Mouse (Mus musculus): ENCODE results near the gene Serping1. TPM values are rescaled to one million over a fixed set of nuclear protein-coding genes. Genes with fewer than 3 reads are reported as not detected.
"Not testable (repeated sequence)": the region's sequence is repeated elsewhere in the genome, so short reads cannot be mapped to it uniquely, and the experiment has no call there.

Gene Serping1
- total RNA-seq (2021), result 10 to 100 TPM; 68.8 to 75.7 TPM

- intact Hi-C loops (cut with DNase I), result no loop called here
- DNase-seq (ENCODE audit: low spot score), result no peak
These were observed at the start of gene Serping1 for GRCm38 (mm10) chr2:84775241-84775640. Gene Serping1 (minus strand): TSS chr2:84775444.

DNA sequence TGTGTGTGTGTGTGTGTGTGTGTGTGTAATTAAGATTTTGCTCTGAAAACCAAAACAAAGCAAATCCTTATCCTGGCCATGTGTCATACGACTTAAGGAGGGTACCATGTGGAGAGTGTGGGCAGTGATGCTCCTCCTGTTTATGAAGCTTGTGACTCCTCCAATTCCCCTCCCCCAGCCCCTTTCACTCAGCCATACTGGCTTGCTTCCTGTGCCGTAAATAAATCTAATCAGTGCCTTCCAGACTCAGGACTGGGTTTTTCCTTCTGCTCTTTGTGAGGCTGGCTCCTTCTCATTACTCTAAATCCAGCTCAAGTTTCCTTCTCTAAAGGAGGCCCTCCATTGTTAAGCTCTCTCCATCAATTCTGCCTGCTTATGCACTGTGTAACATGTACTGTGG is 48.0 kb upstream of the Serping1 start:
- DNase-seq (ENCODE audit: low spot score), result no peak
- intact Hi-C loops (cut with DNase I), result no loop called here

GRCm38 (mm10) chr2:84822552-84822951 is 47.3 kb upstream of the Serping1 start, which contains the start of gene Smtnl1:
Gene Smtnl1 (minus strand): TSS chr2:84822652.
- DNase-seq (ENCODE audit: low spot score), result no peak
- intact Hi-C loops (cut with DNase I), result no loop called here

GRCm38 (mm10) chr2:84819861-84820260 is 44.6 kb upstream of the Serping1 start:
- no peak for DNase-seq (ENCODE audit: low spot score)
- intact Hi-C loops (cut with DNase I), result no loop called here

- DNase-seq (ENCODE audit: low spot score), result no peak
- intact Hi-C loops (cut with DNase I), result no loop called here
These were observed 37.4 kb upstream of the Serping1 start for GRCm38 (mm10) chr2:84812676-84813075.

GRCm38 (mm10) chr2:84811880-84812279 is 36.6 kb upstream of the Serping1 start:
- no peak for DNase-seq (ENCODE audit: low spot score)
- intact Hi-C loops (cut with DNase I), result no loop called here

DNA sequence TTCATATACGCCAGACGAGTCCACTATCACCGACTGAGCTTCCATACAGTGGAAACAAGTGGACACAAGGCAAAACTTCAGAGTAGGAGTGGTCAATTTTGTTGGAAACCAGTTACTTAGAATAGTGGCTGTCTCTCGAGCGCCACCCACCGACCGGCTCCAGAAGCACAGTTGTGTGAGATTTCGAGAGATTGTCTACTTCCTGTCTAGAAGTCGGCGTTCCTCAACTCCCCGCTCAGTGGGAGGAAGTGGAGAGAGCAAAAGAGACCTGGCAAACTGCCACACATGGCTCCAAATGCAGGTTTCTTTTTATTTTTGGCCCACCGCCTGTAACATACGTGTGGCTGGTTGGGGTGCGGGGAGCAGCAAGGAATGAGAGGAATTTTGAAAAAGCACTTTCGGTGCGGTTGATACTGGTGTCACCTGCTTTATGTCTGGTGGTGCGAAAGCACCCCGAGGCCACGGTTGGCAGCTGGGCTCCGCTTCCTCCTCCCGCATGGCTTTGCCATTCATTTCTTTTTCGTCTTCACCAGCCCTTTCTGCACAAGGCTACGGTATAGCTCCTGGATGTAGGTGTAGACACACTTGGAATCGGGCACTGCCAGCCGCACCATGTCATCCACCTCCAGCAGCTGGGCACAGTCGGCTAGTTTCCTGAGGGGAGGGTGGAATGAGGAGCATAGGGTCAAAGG is 35.8 kb upstream of the Serping1 start:
- intact Hi-C loops (cut with DNase I), result no loop called here

GRCm38 (mm10) chr2:84810526-84810885 is 35.3 kb upstream of the Serping1 start:
- DNase-seq (ENCODE audit: low spot score), result no peak
- intact Hi-C loops (cut with DNase I), result no loop called here

More for the DNA sequence above, 35.8 kb upstream of the Serping1 start:
- DNase-seq (ENCODE audit: low spot score), result peak; percentile 76

DNA sequence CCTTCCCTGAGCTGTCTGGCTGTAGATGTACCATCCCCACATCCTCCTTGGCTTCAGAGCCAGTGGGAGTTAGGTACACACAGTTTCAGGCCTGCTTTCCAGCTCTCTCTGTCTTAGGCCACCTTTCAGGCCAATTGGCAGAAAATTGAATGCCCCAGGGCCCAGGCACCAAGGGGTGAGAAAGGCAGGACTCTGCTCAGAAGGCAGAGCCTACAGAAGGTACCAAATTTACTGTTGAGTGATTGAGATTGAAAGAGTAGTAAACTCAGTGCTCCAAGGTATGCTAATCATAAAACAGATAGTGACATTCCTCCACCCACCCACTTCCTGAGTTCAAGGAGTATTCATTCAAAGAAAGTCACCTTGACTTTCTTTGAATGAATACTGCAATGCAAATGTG is 34.1 kb upstream of the Serping1 start:
- intact Hi-C loops (cut with DNase I), result no loop called here
- no peak for DNase-seq (ENCODE audit: low spot score)

GRCm38 (mm10) chr2:84806546-84806945 is 31.3 kb upstream of the Serping1 start:
- DNase-seq (ENCODE audit: low spot score), result no peak
- intact Hi-C loops (cut with DNase I), result no loop called here

- intact Hi-C loops (cut with DNase I), result no loop called here
- DNase-seq (ENCODE audit: low spot score), result no peak
These were observed 28.7 kb upstream of the Serping1 start for GRCm38 (mm10) chr2:84803963-84804362.

DNA sequence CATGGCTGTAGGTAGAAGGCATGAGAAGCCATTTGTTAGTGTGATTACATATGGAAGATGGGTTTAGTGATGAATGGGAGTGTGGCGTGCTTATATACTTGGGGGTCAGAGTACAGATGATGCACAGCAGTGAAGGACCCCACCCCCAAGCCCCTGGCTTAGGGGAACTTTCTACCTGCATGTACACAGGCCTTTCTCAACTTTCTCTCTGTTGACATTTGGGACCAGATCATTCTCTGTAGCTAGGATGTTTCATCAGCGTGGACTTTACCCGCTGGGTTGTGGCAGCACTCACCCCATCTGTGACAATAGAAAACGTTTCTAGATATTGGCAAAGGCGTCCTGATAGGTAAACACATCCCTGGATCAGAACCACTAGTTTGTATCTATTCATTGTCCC is 26.0 kb upstream of the Serping1 start:
- DNase-seq (ENCODE audit: low spot score); intact Hi-C loops (cut with DNase I): not testable (repeated sequence)

- no peak for DNase-seq (ENCODE audit: low spot score)
- intact Hi-C loops (cut with DNase I), result no loop called here
These were observed 25.1 kb upstream of the Serping1 start for GRCm38 (mm10) chr2:84800304-84800703.

- DNase-seq (ENCODE audit: low spot score), result peak; percentile 52
- intact Hi-C loops (cut with DNase I), result loop anchor here (5.0 to 10.0 kb wide), 3 partner anchors 37 to 344 kb away; partner anchors contain the start of gene Gm19426
These were observed 23.9 kb upstream of the Serping1 start for GRCm38 (mm10) chr2:84799041-84799561.

DNA sequence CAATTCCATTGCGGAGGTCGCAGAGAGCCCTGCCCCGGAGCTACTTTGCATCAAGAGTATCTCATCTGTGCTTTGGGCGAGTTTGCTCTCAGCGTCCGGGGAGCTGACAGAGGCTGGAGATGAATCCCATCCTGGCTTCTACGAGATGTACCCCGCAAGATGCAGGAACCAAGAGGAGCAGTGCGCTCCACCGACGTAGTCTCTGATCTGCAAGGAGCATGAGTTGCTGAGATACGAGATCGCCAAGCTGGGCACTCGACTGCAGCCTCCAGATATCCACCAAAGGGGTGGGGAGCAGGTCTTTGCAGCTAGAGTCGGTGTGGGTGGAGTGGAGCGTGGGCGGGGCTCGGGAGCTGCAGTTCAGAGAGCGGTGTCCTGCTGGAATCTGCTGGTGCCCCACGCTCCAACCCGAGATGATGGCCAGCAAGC is 23.3 kb upstream of the Serping1 start, which contains the start of gene Ube2l6:
Gene Ube2l6 (plus strand): TSS at position 336 of the 429 bp plus-strand sequence.
- peak; percentile 56 for DNase-seq (ENCODE audit: low spot score)
- intact Hi-C loops (cut with DNase I), result loop anchor here (5.0 to 10.0 kb wide), 3 partner anchors 36 to 344 kb away; partner anchors contain the start of gene Gm19426

DNA sequence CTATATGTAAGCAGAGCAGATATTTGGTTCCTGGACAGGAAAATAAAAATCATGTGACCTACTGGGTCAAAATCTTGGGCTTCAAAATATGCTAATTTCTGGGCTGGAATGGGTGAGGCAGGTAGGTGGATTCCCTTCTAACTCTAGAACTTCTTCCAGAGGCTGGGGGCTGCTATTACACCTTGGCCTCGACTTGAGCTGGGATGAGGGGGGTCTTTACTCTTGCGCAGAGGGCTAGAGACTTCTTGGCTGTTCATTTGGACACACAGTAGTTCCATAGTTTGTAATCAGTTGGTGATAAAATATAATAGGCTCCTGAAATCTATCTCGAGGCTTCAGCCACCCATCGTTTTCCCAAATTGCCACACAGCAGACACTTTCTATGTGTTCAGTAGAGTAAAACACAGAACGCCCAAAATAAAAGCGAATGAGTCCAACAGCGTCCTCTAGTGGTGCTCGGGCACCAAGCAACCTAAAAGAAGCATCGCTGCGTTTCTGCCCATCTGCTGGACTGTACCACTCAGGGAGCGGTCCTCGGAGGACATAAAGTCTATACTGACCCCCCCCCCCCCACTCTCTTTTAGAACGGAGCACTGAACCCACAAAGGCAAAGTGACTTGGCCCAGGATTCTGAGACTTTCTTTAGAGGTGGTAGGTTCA is 22.7 kb upstream of the Serping1 start:
- intact Hi-C loops (cut with DNase I), result loop anchor here (5.0 to 10.0 kb wide), 3 partner anchors 36 to 343 kb away; partner anchors contain the start of gene Gm19426
- peak; percentile 64 for DNase-seq (ENCODE audit: low spot score)

DNA sequence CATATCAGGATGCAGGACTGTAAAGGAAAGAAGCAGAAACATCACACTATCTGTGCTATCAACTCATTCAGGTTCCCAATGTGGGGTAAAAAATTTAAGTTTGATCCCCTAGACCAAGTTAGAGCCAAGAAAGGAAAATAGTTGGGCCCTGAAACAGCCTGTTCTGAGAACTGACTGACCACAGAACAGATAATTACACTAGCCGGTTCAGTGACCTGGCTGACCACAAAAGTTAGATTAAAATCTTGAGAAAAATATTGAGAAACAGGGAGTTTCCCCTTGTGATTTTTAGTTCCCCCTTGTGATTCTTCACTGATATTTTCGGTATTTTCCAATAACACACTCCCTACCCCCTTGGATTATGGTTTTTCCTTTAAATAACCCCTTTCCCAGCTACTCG is 18.6 kb upstream of the Serping1 start:
- intact Hi-C loops (cut with DNase I), result loop anchor here (10.0 kb wide), 1 partner anchor 339 kb away; no protein-coding TSS in a partner anchor
- no peak for DNase-seq (ENCODE audit: low spot score)

DNA sequence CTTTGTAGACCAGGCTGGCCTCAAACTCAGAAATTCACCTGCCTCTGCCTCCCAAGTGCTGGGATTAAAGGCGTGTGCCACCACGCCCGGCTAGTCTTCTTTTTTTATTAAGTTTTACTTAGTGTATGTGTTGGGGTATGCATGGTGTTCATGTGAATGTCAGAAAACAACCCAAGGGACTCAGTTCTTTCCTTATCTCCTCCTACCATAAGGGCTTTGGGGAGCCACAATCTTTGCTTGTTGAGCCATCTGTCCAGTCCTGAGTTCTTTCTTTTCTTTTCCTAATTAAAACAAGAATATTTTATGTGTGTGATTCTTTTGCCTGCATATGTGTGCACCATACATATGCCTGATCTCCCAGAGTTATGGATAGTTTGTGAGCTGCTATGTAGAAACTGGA is 17.9 kb upstream of the Serping1 start:
- no peak for DNase-seq (ENCODE audit: low spot score)
- intact Hi-C loops (cut with DNase I), result loop anchor here (10.0 kb wide), 1 partner anchor 338 kb away; no protein-coding TSS in a partner anchor

DNA sequence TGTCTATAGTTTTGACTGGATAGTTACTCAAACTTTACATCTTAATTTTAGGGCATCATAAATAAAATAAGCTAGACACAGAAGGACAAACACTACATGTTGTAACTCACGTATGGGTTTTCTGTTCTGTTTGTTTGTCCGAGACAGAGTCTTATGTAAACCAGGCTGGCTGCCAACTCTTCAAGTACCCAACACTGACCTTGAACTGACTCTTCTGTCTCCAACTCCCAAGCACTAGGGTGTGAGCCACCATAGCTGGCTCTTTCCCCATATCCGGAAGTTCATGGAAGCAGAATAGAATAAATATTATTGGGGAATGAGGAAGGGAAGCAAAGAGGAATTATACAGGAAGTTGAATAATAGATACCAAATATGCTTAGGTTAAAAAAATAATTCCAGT is 17.3 kb upstream of the Serping1 start:
- intact Hi-C loops (cut with DNase I), result loop anchor here (10.0 kb wide), 1 partner anchor 338 kb away; no protein-coding TSS in a partner anchor
- DNase-seq (ENCODE audit: low spot score), result no peak

DNA sequence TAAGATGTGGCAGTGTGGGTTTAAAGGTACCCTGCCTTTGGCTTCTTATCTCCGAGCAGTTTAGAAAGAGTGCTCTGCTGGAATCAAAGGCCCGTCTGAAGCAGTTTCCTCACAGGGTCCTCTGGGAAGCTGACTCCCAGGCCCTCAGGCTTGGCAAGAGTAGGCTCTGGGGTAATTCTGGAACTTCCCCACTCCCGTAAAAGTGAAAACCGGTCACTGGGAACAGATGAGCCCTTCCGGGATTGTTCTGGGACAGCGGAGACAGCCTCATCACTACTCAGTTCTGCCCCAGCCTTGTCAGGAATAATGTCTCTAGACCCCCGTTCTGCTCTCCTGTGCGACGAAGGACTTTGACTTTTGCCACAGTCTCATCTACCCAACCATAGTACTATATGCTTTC is 15.2 kb upstream of the Serping1 start:
- intact Hi-C loops (cut with DNase I), result loop anchor here (10.0 kb wide), 1 partner anchor 336 kb away; no protein-coding TSS in a partner anchor

DNA sequence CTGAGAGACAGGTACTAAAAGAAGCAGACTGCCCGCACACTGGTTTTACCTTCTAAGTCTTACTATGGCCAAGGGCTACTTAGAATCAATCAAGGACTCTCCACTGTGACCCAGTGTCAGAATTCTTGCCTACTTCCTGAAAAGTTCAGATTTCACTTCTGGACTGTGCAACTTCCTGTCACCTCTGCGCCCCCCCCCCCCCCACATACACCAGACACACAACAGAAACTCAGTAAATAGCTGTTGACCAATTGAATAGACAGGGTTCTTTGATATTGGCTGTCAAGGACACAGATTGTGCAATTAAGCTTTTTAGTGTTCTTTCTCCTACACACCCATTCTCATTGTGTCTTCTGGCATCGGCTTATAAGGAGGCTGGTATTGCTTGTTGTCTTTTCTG is 13.1 kb upstream of the Serping1 start:
- DNase-seq (ENCODE audit: low spot score), result no peak
- intact Hi-C loops (cut with DNase I), result no loop called here

More for the DNA sequence above, 15.2 kb upstream of the Serping1 start:
- DNase-seq (ENCODE audit: low spot score), result no peak
